Mouse (Mus musculus): ENCODE results near the gene Hnrnpf. TPM values are rescaled to one million over a fixed set of nuclear protein-coding genes. Genes with fewer than 3 reads are reported as not detected.

Hnrnpf gene
- polyA plus RNA-seq, 1 experiment from 2014 or later = 388 TPM

- H3K9me3 ChIP-seq (ENCODE audit: control insufficient read depth, low read length) = no peaks in the 10 kb centered on the region
Measured at GRCm38 (mm10) chr6:117878700-117879407, 21.3 kb upstream of the Hnrnpf start.

GRCm38 (mm10) chr6:117879408-117880115 is 20.6 kb upstream of the Hnrnpf start:
- TF ChIP-seq EP300 (optimal IDR thresholded peaks at IDR 0.05) (peak; percentile 83), CTCF (IDR thresholded peaks at IDR 0.05; ENCODE audit: low read depth) (peak; percentile 100)
- under 1% methylated on average over 67 of the region's 67 CpGs for WGBS
- Histone ChIP-seq H3K9me3 (ENCODE audit: control insufficient read depth, low read length) (no peaks in the 10 kb centered on the region), H3K4me3 (ENCODE audit: low read depth, low read length) (peak overlapping the region; percentile 51), H3K9ac (ENCODE audit: low read length) (peak overlapping the region; percentile 83), H3K36me3 (ENCODE audit: control insufficient read depth, insufficient read depth, low read length) (no peaks in the 10 kb centered on the region), H3K4me1 (replicated peaks; ENCODE audit: control insufficient read depth, insufficient read depth) (no peaks in the 10 kb centered on the region; the same call in 1 of the 2 replicates), H3K4me2 (replicated peaks; ENCODE audit: low read depth) (peak overlapping the region; percentile 65), H3K27me3 (ENCODE audit: control insufficient read depth, insufficient read depth, low read length) (no peaks in the 10 kb centered on the region), H3K27ac (replicated peaks) (peak overlapping the region; percentile 99)
- ATAC-seq (ENCODE audit: low FRiP score, low TSS enrichment) (peak; percentile 95), DNase-seq (ENCODE audit: low spot score) (peak; percentile 100)

More at GRCm38 (mm10) chr6:117878700-117879407, 21.3 kb upstream of the Hnrnpf start:
- DNase-seq (ENCODE audit: low spot score) (peak; percentile 88), ATAC-seq (ENCODE audit: low FRiP score, low TSS enrichment) (peak; percentile 89)
- H3K27ac ChIP-seq (replicated peaks) = peak overlapping the region; percentile 99
- H3K4me1 ChIP-seq (replicated peaks; ENCODE audit: control insufficient read depth, insufficient read depth) = no peaks in the 10 kb centered on the region; the same call in 1 of the 2 replicates
- TF ChIP-seq CTCF (IDR thresholded peaks at IDR 0.05; ENCODE audit: low read depth) (no peak), EP300 (optimal IDR thresholded peaks at IDR 0.05) (no peak)
- no peaks in the 10 kb centered on the region for H3K27me3 ChIP-seq (ENCODE audit: control insufficient read depth, insufficient read depth, low read length)
- H3K4me3 ChIP-seq (ENCODE audit: low read depth, low read length) = peak overlapping the region; percentile 51
- WGBS = 10% methylated on average over 26 of the region's 26 CpGs
- H3K9ac ChIP-seq (ENCODE audit: low read length) = peak overlapping the region; percentile 83
- H3K4me2 ChIP-seq (replicated peaks; ENCODE audit: low read depth) = peak overlapping the region; percentile 65
- no peaks in the 10 kb centered on the region for H3K36me3 ChIP-seq (ENCODE audit: control insufficient read depth, insufficient read depth, low read length)

DNA sequence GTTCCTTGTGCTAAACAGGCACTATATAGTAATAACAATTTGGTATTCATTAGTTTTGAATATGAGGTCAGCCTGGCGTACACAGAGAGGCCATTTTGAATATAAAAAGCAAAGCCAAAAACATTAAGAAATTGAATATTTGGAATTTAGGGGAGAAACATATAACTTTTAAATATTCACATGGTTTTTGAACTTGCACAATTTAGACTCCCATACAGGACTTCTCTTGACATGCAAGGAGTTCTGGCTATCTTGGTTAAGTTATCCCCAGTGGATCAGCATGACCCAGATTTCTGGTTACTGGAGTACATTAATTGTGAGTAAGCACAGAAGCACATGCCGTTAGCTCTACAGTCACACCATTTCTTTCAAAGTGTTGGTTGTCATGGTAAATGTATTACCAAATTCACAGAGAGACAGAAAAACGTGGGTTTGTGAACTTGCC is 19.7 kb upstream of the Hnrnpf start:
- no peak for ATAC-seq (ENCODE audit: low FRiP score, low TSS enrichment)
- H3K27me3 ChIP-seq (ENCODE audit: control insufficient read depth, insufficient read depth, low read length) = no peaks in the 10 kb centered on the region
- H3K36me3 ChIP-seq (ENCODE audit: control insufficient read depth, insufficient read depth, low read length) = no peaks in the 10 kb centered on the region
- peak overlapping the region; percentile 65 for H3K4me2 ChIP-seq (replicated peaks; ENCODE audit: low read depth)
- TF ChIP-seq CTCF (IDR thresholded peaks at IDR 0.05; ENCODE audit: low read depth) = no peak
- TF ChIP-seq EP300 (optimal IDR thresholded peaks at IDR 0.05) = no peak
- peak overlapping the region; percentile 51 for H3K4me3 ChIP-seq (ENCODE audit: low read depth, low read length)
- no peaks in the 10 kb centered on the region for H3K9me3 ChIP-seq (ENCODE audit: control insufficient read depth, low read length)
- no peak for DNase-seq (ENCODE audit: low spot score)
- no peaks in the 10 kb centered on the region; the same call in 1 of the 2 replicates for H3K4me1 ChIP-seq (replicated peaks; ENCODE audit: control insufficient read depth, insufficient read depth)
- peak overlapping the region; percentile 99 for H3K27ac ChIP-seq (replicated peaks)
- no peak overlapping the region; the same call in 1 of the 2 replicates for H3K9ac ChIP-seq (ENCODE audit: low read length)
- 32% methylated on average over 3 of the region's 3 CpGs for WGBS

- DNase-seq (ENCODE audit: low spot score) (no peak), ATAC-seq (ENCODE audit: low FRiP score, low TSS enrichment) (no peak)
- 80% methylated on average over 7 of the region's 7 CpGs for WGBS
- H3K4me1 ChIP-seq (replicated peaks; ENCODE audit: control insufficient read depth, insufficient read depth) = no peaks in the 10 kb centered on the region; the same call in 1 of the 2 replicates
- no peaks in the 10 kb centered on the region for H3K27me3 ChIP-seq (ENCODE audit: control insufficient read depth, insufficient read depth, low read length)
- no peak overlapping the region for H3K4me3 ChIP-seq (ENCODE audit: low read depth, low read length)
- H3K9me3 ChIP-seq (ENCODE audit: control insufficient read depth, low read length) = no peaks in the 10 kb centered on the region
- H3K27ac ChIP-seq (replicated peaks) = no peak overlapping the region
- no peaks in the 10 kb centered on the region for H3K36me3 ChIP-seq (ENCODE audit: control insufficient read depth, insufficient read depth, low read length)
- TF ChIP-seq EP300 (optimal IDR thresholded peaks at IDR 0.05) = no peak
- no peak for TF ChIP-seq CTCF (IDR thresholded peaks at IDR 0.05; ENCODE audit: low read depth)
- no peak overlapping the region for H3K9ac ChIP-seq (ENCODE audit: low read length)
- no peak overlapping the region for H3K4me2 ChIP-seq (replicated peaks; ENCODE audit: low read depth)
Measured at GRCm38 (mm10) chr6:117881229-117881628, 18.9 kb upstream of the Hnrnpf start.

DNA sequence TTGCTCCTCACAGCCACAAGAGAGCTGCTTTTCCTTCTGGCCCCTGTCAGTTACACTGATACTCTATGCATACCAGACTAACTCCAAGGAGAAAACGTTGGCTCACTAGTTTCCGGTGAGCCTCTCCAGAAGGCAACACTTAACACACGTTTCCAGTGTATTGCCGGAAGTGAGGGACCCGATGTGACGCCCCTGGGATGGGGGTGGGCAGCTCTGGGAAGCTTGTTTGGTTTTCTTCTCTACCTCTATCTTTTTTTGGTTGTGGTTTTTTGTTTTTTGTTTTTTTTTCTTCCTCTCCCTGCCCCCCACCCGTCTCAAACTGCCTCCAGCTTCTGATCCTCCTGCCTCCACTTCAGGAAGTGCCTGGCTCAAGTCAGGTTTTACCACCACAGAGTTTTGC is 18.1 kb upstream of the Hnrnpf start:
- H3K9me3 ChIP-seq (ENCODE audit: control insufficient read depth, low read length) = no peaks in the 10 kb centered on the region
- H3K27ac ChIP-seq (replicated peaks) = no peak overlapping the region
- WGBS = 70% methylated on average over 7 of the region's 7 CpGs

More for the DNA sequence above, 18.1 kb upstream of the Hnrnpf start:
- H3K4me3 ChIP-seq (ENCODE audit: low read depth, low read length) = no peak overlapping the region
- H3K4me1 ChIP-seq (replicated peaks; ENCODE audit: control insufficient read depth, insufficient read depth) = no peaks in the 10 kb centered on the region; the same call in 1 of the 2 replicates
- no peaks in the 10 kb centered on the region for H3K27me3 ChIP-seq (ENCODE audit: control insufficient read depth, insufficient read depth, low read length)
- H3K9ac ChIP-seq (ENCODE audit: low read length) = no peak overlapping the region
- no peaks in the 10 kb centered on the region for H3K36me3 ChIP-seq (ENCODE audit: control insufficient read depth, insufficient read depth, low read length)
- no peak overlapping the region for H3K4me2 ChIP-seq (replicated peaks; ENCODE audit: low read depth)
- DNase-seq (ENCODE audit: low spot score) (no peak), ATAC-seq (ENCODE audit: low FRiP score, low TSS enrichment) (no peak)
- TF ChIP-seq EP300 (optimal IDR thresholded peaks at IDR 0.05) = no peak
- no peak for TF ChIP-seq CTCF (IDR thresholded peaks at IDR 0.05; ENCODE audit: low read depth)
